Mouse (Mus musculus): ENCODE results near the gene Kcnq5. TPM values are rescaled to one million over a fixed set of nuclear protein-coding genes. Genes with fewer than 3 reads are reported as not detected.

Kcnq5 gene
- total and polyA plus RNA-seq, 3 experiments = not detected

- no peaks in the 10 kb centered on the region for H3K9me3 ChIP-seq (replicated peaks; ENCODE audit: insufficient read depth, low read length)
- no peak overlapping the region for H3K4me3 ChIP-seq (ENCODE audit: control insufficient read depth in 1 of 2, insufficient read depth in 1 of 2, low read depth in 2 of 2, low read length in 2 of 2)
- H3K36me3 ChIP-seq (ENCODE audit: control insufficient read depth in 1 of 2, insufficient read depth in 2 of 2, low read length in 2 of 2) = no peaks in the 10 kb centered on the region
- no peak overlapping the region for H3K9ac ChIP-seq (ENCODE audit: control insufficient read depth, low read depth, low read length, poor library complexity, severe bottlenecking)
- no peak for DNase-seq (ENCODE audit: low read depth, low spot score)
- H3K79me2 ChIP-seq (ENCODE audit: control insufficient read depth, insufficient read depth, low read length, poor library complexity) = no peaks in the 10 kb centered on the region
- TF ChIP-seq MAFK (IDR thresholded peaks at IDR 0.05; ENCODE audit: borderline replicate concordance, low read depth, low read length) (no peak), SMC3 (IDR thresholded peaks at IDR 0.05; ENCODE audit: low read depth, low read length) (no peak), POLR2AphosphoS5 (IDR thresholded peaks at IDR 0.05; ENCODE audit: borderline replicate concordance, low read depth, low read length) (no peak), POLR2A (IDR thresholded peaks at IDR 0.05; ENCODE audit: control insufficient read depth in 1 of 2, insufficient read depth in 1 of 2, low read depth in 1 of 2, low read length in 2 of 2, poor library complexity in 1 of 2) (no peak), CHD1 (IDR thresholded peaks at IDR 0.05; ENCODE audit: low read depth, low read length) (no peak), ELF1 (IDR thresholded peaks at IDR 0.05; ENCODE audit: low read depth, low read length) (no peak), E2F4 (IDR thresholded peaks at IDR 0.05; ENCODE audit: borderline replicate concordance, low read depth, low read length) (no peak), ZC3H11A (IDR thresholded peaks at IDR 0.05; ENCODE audit: low read depth, low read length) (no peak), ZKSCAN1 (IDR thresholded peaks at IDR 0.05; ENCODE audit: low read depth, low read length) (no peak)
- H3K4me1 ChIP-seq (ENCODE audit: control insufficient read depth in 1 of 2, insufficient read depth in 2 of 2, low read length in 2 of 2) = no peaks in the 10 kb centered on the region
- no peaks in the 10 kb centered on the region for H3K27me3 ChIP-seq (ENCODE audit: control insufficient read depth in 1 of 2, insufficient read depth in 2 of 2, low read length in 2 of 2)
- H3K27ac ChIP-seq (ENCODE audit: control insufficient read depth, low read depth, low read length) = no peak overlapping the region
These were observed 335 bp upstream of the Kcnq5 start for GRCm38 (mm10) chr1:21962083-21962471.

- Histone ChIP-seq H3K4me3 (ENCODE audit: control insufficient read depth in 1 of 2, insufficient read depth in 1 of 2, low read depth in 2 of 2, low read length in 2 of 2) (no peak overlapping the region), H3K27ac (ENCODE audit: control insufficient read depth, low read depth, low read length) (no peak overlapping the region), H3K9me3 (replicated peaks; ENCODE audit: insufficient read depth, low read length) (no peaks in the 10 kb centered on the region), H3K4me1 (ENCODE audit: control insufficient read depth in 1 of 2, insufficient read depth in 2 of 2, low read length in 2 of 2) (no peaks in the 10 kb centered on the region), H3K27me3 (ENCODE audit: control insufficient read depth in 1 of 2, insufficient read depth in 2 of 2, low read length in 2 of 2) (no peaks in the 10 kb centered on the region), H3K36me3 (ENCODE audit: control insufficient read depth in 1 of 2, insufficient read depth in 2 of 2, low read length in 2 of 2) (no peaks in the 10 kb centered on the region), H3K9ac (ENCODE audit: control insufficient read depth, low read depth, low read length, poor library complexity, severe bottlenecking) (no peak overlapping the region), H3K79me2 (ENCODE audit: control insufficient read depth, insufficient read depth, low read length, poor library complexity) (no peaks in the 10 kb centered on the region)
- TF ChIP-seq USF2 (IDR thresholded peaks at IDR 0.05; ENCODE audit: borderline replicate concordance in 1 of 2, insufficient read depth in 1 of 2, low read depth in 1 of 2, low read length in 2 of 2) = no peak
- no peak for TF ChIP-seq CTCF (IDR thresholded peaks at IDR 0.05 in 2 of 3, conservative IDR thresholded peaks at IDR 0.05 in 1 of 3; ENCODE audit: control insufficient read depth in 1 of 3, insufficient read depth in 1 of 3, low read depth in 2 of 3, low read length in 3 of 3, poor library complexity in 1 of 3, severe bottlenecking in 1 of 3)
- no peak for TF ChIP-seq E2F4 (IDR thresholded peaks at IDR 0.05; ENCODE audit: borderline replicate concordance, low read depth, low read length)
- TF ChIP-seq MAZ (IDR thresholded peaks at IDR 0.05; ENCODE audit: low read depth, low read length) = no peak
- TF ChIP-seq USF1 (IDR thresholded peaks at IDR 0.05; ENCODE audit: low read depth, low read length) = no peak
- TF ChIP-seq MXI1 (IDR thresholded peaks at IDR 0.05; ENCODE audit: low read depth, low read length) = no peak
- no peak for TF ChIP-seq CHD2 (IDR thresholded peaks at IDR 0.05; ENCODE audit: low read length)
- no peak for TF ChIP-seq JUND (IDR thresholded peaks at IDR 0.05; ENCODE audit: low read depth, low read length)
- DNase-seq (ENCODE audit: low read depth, low spot score) = no peak
These were observed 1.1 kb downstream of the Kcnq5 start for GRCm38 (mm10) chr1:21960421-21961250.
